Mouse (Mus musculus): Measurements from ENCODE around the gene Fbxl4. TPM values are rescaled to one million over a fixed set of nuclear protein-coding genes. Genes with fewer than 3 reads are reported as not detected.

Gene Fbxl4
- total and polyA plus RNA-seq, 3 experiments: 8.4 to 17.0 (median 12.0) TPM

DNA sequence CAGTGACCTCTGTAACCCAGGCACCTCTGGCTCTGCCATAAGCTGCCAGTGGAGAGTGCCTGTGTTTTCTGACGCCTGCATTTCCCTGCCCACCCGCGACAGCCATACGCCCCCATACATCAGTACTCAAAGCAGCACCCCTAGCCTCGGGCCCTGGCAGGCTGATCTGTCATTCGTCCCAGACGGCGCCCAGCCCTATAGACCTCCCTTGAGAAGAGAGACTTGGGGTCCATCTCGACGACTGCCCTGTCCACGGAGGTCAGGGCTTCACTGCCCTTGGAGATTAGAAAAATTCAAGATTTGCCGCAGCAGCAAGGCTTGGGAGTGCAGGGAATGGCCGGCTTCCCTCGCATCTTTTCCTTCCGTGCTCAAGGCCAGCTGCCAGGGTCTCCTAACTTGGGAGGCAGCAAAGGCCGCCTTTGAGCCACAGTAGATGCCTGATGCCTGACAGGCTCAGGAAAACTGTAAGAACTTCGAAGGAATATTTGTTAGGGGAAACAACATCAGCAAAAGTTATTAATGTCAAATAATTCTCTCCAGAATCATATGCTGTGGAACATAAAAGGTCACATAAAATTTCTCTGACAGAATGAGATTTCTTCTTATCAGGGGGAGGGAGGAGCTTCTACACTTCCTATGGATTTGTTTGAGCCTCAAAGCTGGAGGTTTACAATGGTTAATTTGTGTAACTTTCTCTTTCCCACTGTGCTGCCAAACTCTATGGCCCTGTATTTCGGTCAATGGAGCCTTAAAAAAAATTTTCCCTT is 122.9 kb downstream of the Fbxl4 start:
- TF ChIP-seq TCF12 (IDR thresholded peaks at IDR 0.05; ENCODE audit: low read depth, low read length) (no peak), USF1 (IDR thresholded peaks at IDR 0.05; ENCODE audit: low read depth, low read length) (no peak), MAZ (IDR thresholded peaks at IDR 0.05; ENCODE audit: low read depth, low read length) (no peak), ZKSCAN1 (IDR thresholded peaks at IDR 0.05; ENCODE audit: borderline replicate concordance, low read depth, low read length) (no peak), ZC3H11A (IDR thresholded peaks at IDR 0.05; ENCODE audit: low read depth, low read length) (no peak), CHD1 (IDR thresholded peaks at IDR 0.05; ENCODE audit: low read depth, low read length) (no peak), UBTF (IDR thresholded peaks at IDR 0.05; ENCODE audit: low read depth, low read length) (no peak), EP300 (IDR thresholded peaks at IDR 0.05; ENCODE audit: low read length) (no peak), RCOR1 (conservative IDR thresholded peaks at IDR 0.05; ENCODE audit: low read depth, low read length) (no peak), MEF2A (IDR thresholded peaks at IDR 0.05; ENCODE audit: borderline replicate concordance, low read depth, low read length) (no peak), ETS1 (conservative IDR thresholded peaks at IDR 0.05; ENCODE audit: low read depth, low read length) (no peak), CTCF (conservative IDR thresholded peaks at IDR 0.05 in 1 of 2, IDR thresholded peaks at IDR 0.05 in 1 of 2; ENCODE audit: low read depth in 2 of 2, low read length in 2 of 2) (no peak), JUN (IDR thresholded peaks at IDR 0.05; ENCODE audit: insufficient read depth, low read depth, low read length) (no peak), TBP (conservative IDR thresholded peaks at IDR 0.05; ENCODE audit: low read depth, low read length) (no peak)

DNA sequence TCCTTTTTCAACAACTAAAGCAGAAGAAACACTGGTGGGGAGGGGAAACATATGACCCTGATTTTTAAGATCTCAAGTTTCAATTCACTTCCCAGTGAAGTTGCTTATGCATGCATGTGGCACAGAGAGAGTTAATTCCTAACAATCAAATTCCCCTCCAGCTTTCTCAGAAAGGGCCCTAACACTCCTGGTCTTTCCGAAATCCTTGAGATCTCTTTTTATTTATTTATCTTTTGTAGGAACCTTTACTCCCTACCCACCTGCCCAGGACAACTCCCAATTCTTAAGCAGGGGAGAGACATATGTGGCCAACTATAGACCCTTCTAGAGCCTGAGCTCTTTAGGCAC is 123.5 kb downstream of the Fbxl4 start:
- Histone ChIP-seq H3K4me3 (replicated peaks in 1 of 3; ENCODE audit: low read depth in 2 of 3, low read length in 2 of 3, poor library complexity in 1 of 3) (no peak overlapping the region), H3K27me3 (replicated peaks) (no peaks in the 10 kb centered on the region), H3K4me1 (ENCODE audit: control insufficient read depth in 1 of 2, insufficient read depth in 2 of 2) (no peaks in the 10 kb centered on the region), H3K4me2 (ENCODE audit: insufficient read depth, low read depth, poor library complexity, severe bottlenecking) (no peak overlapping the region), H3K27ac (ENCODE audit: insufficient read depth, low read depth) (no peak overlapping the region), H3K79me2 (replicated peaks; ENCODE audit: control insufficient read depth, extremely low read depth, insufficient read depth, poor library complexity, severe bottlenecking) (no peaks in the 10 kb centered on the region), H3K9me3 (replicated peaks; ENCODE audit: low read length) (peaks cover 10% of the 10 kb centered on the region), H3K9ac (ENCODE audit: insufficient read depth, low read depth) (no peak overlapping the region), H3K36me3 (replicated peaks in 1 of 2; ENCODE audit: control insufficient read depth in 1 of 2, insufficient read depth in 1 of 2, low read length in 1 of 2) (no peaks in the 10 kb centered on the region)
- no peak for DNase-seq (ENCODE audit: extremely low read depth)
- TF ChIP-seq POLR2A (IDR thresholded peaks at IDR 0.05; ENCODE audit: low read depth, low read length) (no peak), CTCF (conservative IDR thresholded peaks at IDR 0.05 in 1 of 2, IDR thresholded peaks at IDR 0.05 in 1 of 2; ENCODE audit: low read depth in 2 of 2, low read length in 2 of 2) (no peak), TCF12 (IDR thresholded peaks at IDR 0.05; ENCODE audit: low read depth, low read length) (no peak), ETS1 (conservative IDR thresholded peaks at IDR 0.05; ENCODE audit: low read depth, low read length) (no peak), ZMIZ1 (IDR thresholded peaks at IDR 0.05; ENCODE audit: low read depth, low read length) (no peak), SIN3A (IDR thresholded peaks at IDR 0.05; ENCODE audit: low read length) (no peak)
- in situ Hi-C loops (cut with MboI; ENCODE audit: low pct_ligation_motif_present, low pct_unique_long_range_greater_than_20kb, low sequenced_read_pairs): loop anchor here (25.0 kb wide), 1 partner anchor 1681 kb away; no protein-coding TSS in a partner anchor
- dilution Hi-C loops (cut with MboI; ENCODE audit: extremely low pct_ligation_motif_present, extremely low pct_unique_long_range_greater_than_20kb, low sequenced_read_pairs): no loop called here

More for the DNA sequence above, 122.9 kb downstream of the Fbxl4 start:
- Histone ChIP-seq H3K27ac (ENCODE audit: insufficient read depth, low read depth) (no peak overlapping the region), H3K9ac (ENCODE audit: insufficient read depth, low read depth) (no peak overlapping the region), H3K9me3 (replicated peaks; ENCODE audit: low read length) (peaks cover 10% of the 10 kb centered on the region), H3K4me3 (replicated peaks in 1 of 3; ENCODE audit: low read depth in 2 of 3, low read length in 2 of 3, poor library complexity in 1 of 3) (no peak overlapping the region), H3K36me3 (replicated peaks in 1 of 2; ENCODE audit: control insufficient read depth in 1 of 2, insufficient read depth in 1 of 2, low read length in 1 of 2) (no peaks in the 10 kb centered on the region), H3K4me2 (ENCODE audit: insufficient read depth, low read depth, poor library complexity, severe bottlenecking) (no peak overlapping the region), H3K4me1 (ENCODE audit: control insufficient read depth in 1 of 2, insufficient read depth in 2 of 2) (no peaks in the 10 kb centered on the region), H3K27me3 (replicated peaks) (no peaks in the 10 kb centered on the region), H3K79me2 (replicated peaks; ENCODE audit: control insufficient read depth, extremely low read depth, insufficient read depth, poor library complexity, severe bottlenecking) (no peaks in the 10 kb centered on the region)
- dilution Hi-C loops (cut with MboI; ENCODE audit: extremely low pct_ligation_motif_present, extremely low pct_unique_long_range_greater_than_20kb, low sequenced_read_pairs): no loop called here
- in situ Hi-C loops (cut with MboI; ENCODE audit: low pct_ligation_motif_present, low pct_unique_long_range_greater_than_20kb, low sequenced_read_pairs): loop anchor here (25.0 kb wide), 1 partner anchor 1682 kb away; no protein-coding TSS in a partner anchor
- no peak for DNase-seq (ENCODE audit: extremely low read depth)

All from CH12.LX (cell line).